Mouse (Mus musculus) left cerebral cortex, postnatal 25 days (tissue): ENCODE results near the gene Gsk3a. TPM values are rescaled to one million over a fixed set of nuclear protein-coding genes. Genes with fewer than 3 reads are reported as not detected.

Source experiments
- DNase-seq, 2 experiments: peaks; one replicate each; pipeline ENCODE4 v3.0.0; 2022; ENCODE audit warnings: low spot score in 2 of 2, mixed read lengths in 1 of 2
- intact Hi-C: fragments of 180-260 bp; cut with DNase I; formaldehyde crosslinking; loops from one replicate; pipeline ENCODE4 v1.15.1; 2025
- total RNA-seq, 2 experiments: library from RNA; stranded (reverse); gene quantifications; 2 replicates each; pipeline ENCODE4 v1.2.3; 2021

Gene Gsk3a
- total RNA-seq, result 100 to 1,000 TPM; 213 to 224 TPM

DNA sequence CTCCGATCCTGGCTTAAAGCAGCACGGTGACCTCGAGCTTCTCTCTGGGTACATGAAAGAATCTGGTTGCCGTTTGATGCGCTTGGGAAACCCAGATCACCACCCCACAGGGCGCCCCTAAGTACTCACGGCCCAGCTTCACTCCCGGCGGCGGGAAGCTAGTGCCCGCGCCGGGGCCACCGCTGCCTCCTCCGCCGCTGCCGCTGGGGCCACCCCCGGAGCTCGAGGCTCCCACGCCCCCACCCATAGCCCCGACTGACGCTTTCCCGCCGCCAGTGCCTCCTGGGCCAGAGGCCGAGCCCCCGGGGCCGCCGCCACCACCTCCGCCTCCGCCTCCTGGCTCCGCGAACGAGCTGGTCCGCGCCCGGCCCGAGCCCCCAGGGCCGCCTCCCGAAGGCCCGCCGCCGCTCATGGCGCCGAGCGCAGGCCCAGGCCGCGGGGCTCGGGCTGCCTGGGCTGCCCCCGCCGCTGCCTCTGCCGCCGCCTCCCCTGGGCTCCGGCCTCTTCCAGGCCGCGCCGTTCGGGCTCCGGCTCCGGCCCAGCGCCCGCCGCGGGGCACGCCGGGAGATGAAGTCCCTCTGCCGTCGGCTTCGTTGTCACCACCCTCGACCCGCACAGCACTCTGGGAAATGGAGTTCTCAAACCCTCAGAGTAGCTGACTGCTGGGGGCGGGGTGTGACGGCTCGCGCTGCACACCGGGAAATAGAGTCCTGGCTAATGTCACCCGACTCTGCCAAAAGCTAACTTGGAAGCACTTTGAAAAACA lies at the start of gene Gsk3a:
TSS of gene Gsk3a (minus strand) at position 603 of the 766 bp plus-strand sequence.
- peak; percentile 99 for DNase-seq
- intact Hi-C loops, result loop anchor here (1.0 to 5.0 kb wide), 2 partner anchors 41 to 160 kb away; partner anchors contain the start of gene Lipe

DNA sequence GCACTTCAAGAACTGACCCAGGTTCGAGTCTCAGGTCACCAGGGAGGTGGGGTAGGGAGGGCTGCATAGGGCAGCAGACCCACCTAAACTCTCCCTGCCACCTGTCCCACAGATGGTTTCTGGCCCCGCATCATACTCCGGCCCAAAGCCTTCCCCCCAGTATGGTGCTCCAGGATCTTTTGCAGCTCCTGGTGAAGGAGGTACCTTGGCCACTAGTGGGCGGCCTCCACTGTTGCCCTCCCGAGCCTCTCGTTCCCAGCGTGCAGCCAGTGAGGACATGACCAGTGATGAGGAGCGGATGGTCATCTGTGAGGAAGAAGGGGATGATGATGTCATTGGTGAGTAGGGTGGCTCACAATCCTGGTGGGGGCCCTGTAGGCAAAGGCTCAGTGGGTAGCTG lies 49.3 kb upstream of the Gsk3a start:
- DNase-seq, result no peak
- intact Hi-C loops, result no loop called here

DNA sequence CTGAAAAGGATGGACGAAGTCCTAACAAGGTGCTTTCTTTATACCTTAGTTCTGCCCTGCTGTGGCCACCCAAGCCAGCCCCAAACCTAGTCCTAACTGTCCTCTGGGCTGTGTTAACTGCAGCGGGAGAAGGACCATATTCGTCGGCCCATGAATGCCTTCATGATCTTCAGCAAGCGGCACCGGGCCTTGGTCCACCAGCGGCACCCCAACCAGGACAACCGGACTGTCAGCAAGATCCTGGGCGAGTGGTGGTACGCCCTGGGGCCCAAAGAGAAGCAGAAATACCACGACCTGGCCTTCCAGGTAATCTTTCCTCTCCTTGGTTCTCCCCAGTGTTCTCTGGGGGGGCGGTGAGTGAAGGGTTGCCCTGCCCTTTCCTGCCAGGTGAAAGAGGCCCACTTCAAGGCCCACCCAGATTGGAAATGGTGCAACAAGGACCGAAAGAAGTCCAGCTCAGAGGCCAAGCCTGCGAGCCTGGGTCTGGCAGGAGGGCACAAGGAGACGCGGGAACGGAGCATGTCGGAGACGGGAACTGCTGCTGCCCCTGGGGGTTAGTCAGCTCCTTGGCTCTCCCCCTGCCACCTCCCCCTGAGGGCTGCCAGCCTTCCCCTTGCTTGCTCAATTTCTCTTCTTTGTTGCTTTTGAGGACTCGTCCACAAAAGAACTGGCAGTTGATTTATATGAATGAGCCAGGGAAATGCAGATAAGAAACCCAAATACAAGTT lies 48.0 kb upstream of the Gsk3a start:
- no peak for DNase-seq
- intact Hi-C loops, result no loop called here

GRCm38 (mm10) chr7:25284766-25285165 lies 47.1 kb upstream of the Gsk3a start:
- intact Hi-C loops, result no loop called here
- DNase-seq, result no peak

GRCm38 (mm10) chr7:25284171-25284570 lies 46.5 kb upstream of the Gsk3a start:
- DNase-seq, result no peak
- intact Hi-C loops, result no loop called here

DNA sequence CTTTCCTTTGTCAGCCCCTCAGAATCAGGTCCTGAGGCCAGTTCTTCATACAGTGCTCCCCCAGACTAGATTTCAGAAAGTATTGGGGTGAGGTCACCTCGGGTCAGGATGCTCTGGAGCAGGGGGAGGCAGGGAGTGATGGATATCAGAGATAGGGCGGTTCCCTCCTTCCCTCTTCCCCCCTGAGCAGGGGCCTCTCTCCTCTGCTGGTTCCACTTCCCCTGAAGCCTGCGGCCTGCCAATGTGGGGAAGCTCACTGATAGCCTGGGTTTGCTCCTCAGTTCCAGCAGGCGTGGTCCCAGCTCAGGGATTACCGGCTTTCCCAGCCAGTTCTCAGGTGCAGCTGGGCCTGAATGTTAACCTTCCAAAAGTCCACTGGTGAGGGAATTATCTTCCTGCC lies 46.0 kb upstream of the Gsk3a start:
- intact Hi-C loops, result loop anchor here (2.0 kb wide), 1 partner anchor 13 kb away; the partner anchor contains the start of gene Pafah1b3
- no peak for DNase-seq

DNA sequence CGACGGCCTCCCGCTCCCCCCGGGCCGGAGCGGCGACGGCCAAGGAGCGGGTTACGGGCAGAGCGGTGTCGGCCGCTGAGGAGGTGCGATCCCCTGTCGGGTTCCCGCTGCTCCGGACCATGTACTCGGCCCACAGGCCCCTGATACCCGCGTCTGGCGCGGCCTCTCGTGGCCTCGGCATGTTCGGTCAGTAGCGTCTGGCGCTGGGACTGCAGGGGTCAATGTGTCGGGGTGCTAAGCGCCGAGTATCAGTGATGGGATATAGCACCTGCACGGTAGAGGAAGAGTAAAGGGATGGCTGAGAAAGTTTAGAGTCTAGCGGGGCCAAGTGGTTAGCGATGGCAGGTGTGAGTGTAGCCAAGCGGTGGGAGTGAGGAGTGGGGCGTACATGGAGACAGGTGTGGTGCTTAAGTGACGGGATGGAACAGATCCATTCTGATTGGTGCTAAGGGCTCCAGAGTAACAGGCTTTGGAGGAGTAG lies 45.1 kb upstream of the Gsk3a start:
- peak; percentile 38 to 42 for DNase-seq
- intact Hi-C loops, result loop anchor here (1.0 to 2.0 kb wide), 2 partner anchors 14 to 34 kb away; partner anchors contain the start of gene Pafah1b3

GRCm38 (mm10) chr7:25281734-25282601 lies 44.3 kb upstream of the Gsk3a start:
- peak; percentile 95 to 98 for DNase-seq
- intact Hi-C loops, result loop anchor here (1.0 to 2.0 kb wide), 2 partner anchors 15 to 34 kb away; partner anchors contain the start of gene Pafah1b3

DNA sequence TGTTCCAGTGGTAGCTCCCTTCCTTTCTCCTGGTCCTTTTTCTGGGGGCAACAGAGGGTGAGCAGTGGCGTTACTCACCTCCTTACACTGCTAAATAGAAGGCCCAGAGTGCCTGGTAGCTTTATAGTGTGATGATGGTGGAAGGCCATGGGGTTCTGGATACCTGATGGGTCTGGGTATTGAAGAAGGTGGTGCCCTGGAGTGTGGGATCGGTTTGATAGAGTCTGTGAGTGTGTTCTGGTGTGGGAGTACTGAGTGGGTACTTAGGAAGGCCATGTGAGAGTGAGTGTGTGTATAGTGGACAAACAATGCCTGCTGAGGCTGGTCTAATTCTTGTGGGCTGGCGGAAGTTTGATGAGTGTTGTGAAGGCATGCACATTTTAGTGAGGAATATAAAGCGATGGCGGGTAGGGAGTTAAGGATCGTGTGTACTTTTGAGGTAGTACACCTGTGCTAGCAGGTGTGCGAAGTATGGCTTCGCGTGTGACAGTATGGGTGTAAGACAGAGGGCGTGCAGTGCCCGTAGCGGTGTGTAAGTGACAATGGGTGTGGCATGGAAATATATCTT lies 43.6 kb upstream of the Gsk3a start:
- DNase-seq, result no peak
- intact Hi-C loops, result no loop called here

DNA sequence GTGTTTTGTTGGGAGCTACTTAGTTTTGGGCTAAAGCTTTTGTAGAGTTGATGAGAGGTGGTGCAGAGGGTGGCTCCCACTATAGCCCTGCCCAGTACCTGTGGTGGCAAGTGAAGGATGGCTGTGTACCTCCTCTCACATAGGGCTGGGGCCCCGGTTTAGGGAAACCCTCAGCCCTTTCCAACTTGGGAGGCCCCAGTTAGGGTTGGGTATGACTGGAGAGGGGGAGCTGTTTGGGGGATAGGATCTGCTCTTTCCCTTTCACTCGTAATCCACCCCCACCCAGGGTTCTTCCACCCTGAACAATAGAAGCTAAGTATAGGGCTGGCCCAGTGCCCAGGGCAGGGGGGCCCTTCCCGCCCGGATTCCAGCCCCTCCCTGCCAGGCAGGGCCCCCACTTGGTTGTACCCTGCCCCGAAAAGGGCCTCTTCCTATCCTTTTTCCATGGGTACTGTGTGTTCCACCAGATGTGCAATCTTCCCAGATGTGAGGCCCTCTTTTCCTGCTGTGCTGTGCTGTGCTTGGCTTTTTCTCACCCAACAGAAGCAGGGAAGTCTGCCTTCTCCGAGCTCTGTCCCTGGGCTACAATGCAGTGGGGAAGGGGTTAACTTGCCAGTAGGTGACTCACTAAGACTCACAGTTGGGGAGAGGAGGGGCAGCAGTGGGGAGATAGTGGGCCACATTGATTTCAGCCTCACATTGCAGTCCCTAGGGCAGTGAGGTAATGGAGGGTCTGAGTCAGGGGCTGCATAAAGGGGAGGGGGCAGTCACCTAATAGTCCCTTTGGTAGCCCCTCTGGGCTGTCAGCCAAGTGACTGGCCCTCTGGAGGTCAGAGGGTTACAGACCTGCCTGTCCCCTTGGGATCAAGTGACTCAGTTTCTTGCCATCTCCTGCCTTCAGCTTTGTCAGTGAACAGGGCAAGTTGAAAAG lies 42.5 kb upstream of the Gsk3a start:
- intact Hi-C loops, result no loop called here
- DNase-seq, result peak in 1 of 2 experiments; percentile 69

DNA sequence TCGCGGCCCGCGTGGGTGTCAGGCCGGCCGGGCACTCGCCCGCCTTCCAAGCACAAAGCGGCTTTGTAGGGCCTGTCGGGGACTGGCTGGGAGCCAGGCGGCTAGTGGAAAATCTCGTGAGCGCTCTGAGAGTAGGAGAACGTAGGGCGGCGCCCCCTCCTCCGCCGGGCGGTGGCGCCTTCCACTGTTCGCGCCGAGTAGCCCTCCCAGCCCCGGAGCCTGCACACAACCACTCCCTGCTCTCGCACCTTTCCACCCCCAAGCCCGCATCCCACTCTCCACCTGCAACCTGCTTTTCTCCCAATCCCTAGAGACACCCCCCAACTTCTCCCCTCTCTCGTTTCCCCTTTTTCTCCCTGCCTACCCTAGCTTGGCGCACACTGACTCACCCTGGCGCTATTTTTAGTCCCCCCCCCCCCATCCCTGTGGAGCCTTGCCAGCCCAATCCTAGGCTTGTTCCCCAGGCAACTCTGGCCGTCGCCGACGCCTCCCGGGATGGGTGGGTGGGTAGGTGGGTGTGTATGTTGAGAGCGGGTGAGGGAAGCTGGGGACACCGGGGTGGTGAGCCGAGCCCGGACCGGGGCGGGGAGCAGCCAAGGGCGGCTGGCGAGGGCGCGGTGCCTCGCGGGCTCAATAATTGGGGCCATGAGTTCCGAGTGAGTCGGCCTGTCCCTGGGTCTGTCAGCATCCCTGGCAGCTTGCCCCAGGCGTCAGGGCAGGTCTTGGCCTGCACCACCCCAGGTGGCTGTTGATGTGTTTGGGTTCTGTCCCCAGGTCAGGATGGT lies 41.6 kb upstream of the Gsk3a start:
- DNase-seq, result peak; percentile 92 to 93
- intact Hi-C loops, result no loop called here

DNA sequence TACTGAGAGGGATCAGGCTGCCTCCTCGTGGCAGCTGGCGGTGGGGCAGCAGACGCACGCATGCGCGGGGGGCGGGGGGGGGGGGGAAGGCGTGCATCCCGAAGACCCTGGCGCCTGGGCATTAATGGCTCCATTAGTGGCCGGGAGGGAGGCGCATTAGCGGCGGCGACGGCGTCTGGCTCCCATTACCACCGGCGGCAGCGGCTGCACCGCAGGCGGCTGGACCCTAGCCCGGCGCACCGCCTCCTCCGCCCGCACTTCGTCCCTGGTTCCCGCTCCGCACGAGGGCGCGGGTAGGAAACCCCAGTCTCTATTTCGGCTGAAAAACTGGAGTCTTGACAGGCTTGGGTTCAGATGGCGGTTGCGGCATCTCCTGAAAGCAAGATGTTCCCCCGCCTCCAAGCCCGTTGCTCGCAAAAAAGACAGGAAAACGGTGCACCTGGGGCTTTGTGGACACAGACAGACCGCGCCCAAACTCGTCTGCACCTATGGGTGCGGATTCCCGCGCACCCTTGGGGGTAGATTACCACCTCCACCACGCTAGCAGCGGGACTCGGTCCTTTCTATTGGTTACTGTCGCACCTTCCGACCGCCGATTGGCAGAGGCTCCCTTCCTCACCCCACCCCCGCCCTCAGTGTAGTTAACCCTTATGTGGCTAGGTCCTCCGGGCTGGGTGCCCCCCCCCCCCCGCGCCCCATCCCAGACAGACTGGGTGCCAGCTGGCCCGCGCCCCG lies 40.9 kb upstream of the Gsk3a start:
- DNase-seq, result peak; percentile 88 to 94
- intact Hi-C loops, result loop anchor here (1.0 kb wide), 2 partner anchors 29 to 40 kb away; no protein-coding TSS in a partner anchor

GRCm38 (mm10) chr7:25277998-25278340 lies 40.3 kb upstream of the Gsk3a start:
- intact Hi-C loops, result loop anchor here (1.0 kb wide), 2 partner anchors 29 to 40 kb away; no protein-coding TSS in a partner anchor

DNA sequence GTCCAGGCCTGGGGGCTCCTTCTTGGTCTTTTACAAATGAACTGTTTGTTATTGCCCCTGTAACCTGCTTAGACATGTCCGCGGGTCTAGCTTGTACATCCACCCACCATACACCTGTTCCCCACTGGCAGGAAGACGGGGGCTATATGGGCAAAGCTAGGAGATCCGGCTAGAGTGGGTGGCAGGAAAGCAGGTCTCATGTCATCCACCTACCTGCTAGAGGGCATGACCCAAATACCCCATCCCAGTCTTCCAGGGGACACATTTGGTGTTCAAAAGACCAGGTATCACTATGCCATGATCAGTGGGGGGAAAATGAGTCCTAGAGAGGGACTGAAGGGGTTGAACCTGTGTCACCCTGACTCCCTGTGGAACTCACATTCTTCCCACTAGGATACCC lies 39.8 kb upstream of the Gsk3a start:
- no peak for DNase-seq
- intact Hi-C loops, result no loop called here

More at GRCm38 (mm10) chr7:25277998-25278340, 40.3 kb upstream of the Gsk3a start:
- no peak for DNase-seq

DNA sequence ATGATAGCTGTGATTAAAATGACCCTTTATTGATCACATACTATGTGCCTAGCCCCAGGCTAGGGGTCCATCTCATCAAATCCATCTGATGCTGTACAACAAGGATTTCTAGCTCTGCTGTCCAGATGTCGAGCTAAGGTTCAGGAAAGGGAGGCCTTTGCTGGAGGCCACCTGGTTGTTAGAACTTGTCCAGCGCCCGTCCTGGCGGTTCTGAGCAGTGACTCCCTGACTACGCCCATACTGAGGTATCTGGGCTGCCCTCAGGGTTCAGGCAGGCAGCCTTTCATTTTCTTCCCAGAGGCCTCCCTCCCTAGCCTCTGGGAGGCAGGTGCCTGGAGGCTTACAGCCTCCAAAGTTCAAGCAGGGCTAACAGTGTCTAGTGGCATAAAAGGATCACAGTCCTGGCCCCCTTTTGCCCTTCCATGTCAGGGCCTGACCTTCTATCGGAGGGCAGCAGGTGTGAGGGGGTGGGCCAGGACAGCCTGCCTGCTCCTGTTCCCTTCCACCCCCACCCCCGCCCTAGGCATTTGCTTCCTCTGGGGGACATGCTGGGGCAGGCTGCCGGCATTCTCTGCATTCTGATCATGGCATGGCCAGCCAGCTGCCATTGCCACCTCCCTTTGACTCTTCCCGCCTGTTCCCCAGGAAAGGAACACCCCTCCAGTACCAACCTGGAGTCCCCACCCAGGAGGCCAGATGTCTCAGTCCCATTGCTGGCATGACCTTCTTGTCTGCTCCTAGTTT lies 38.1 kb upstream of the Gsk3a start:
- DNase-seq, result no peak
- intact Hi-C loops, result no loop called here

- intact Hi-C loops, result no loop called here
- no peak for DNase-seq
Measured at GRCm38 (mm10) chr7:25274996-25275395, 37.3 kb upstream of the Gsk3a start.
